Mouse (Mus musculus): Measurements from ENCODE around the gene Txnrd1. TPM values are rescaled to one million over a fixed set of nuclear protein-coding genes. Genes with fewer than 3 reads are reported as not detected.
A peak's percentile ranks its signal among the peaks of the same experiment; 100 is the strongest.

The Txnrd1 gene
- total RNA-seq, 2 experiments from 2014 or later, result 88.4 to 96.8 TPM

DNA sequence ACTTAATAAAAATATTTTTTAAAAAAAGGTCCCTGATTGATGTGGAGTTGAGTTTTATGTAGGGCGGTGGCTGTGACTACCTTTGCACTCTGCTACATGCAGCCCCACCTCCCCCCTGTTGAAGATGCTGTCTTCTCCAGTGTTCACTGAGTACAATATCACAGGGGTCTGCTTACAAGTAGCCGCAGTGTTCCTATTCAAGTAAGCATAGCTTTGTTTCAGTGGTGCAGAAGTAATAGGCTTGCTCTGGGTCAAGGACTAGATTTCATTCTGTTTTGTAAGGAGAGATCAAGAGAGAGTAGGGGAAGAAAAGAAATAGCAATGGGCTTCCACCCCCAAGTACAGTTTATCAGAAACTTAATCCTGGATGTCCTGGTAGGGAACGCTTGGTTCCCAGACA, 16.2 kb upstream of the Txnrd1 start:
- DNase-seq, result no peak

- no peak for DNase-seq
These were observed 15.8 kb upstream of the Txnrd1 start for GRCm38 (mm10) chr10:82817936-82818335.

DNA sequence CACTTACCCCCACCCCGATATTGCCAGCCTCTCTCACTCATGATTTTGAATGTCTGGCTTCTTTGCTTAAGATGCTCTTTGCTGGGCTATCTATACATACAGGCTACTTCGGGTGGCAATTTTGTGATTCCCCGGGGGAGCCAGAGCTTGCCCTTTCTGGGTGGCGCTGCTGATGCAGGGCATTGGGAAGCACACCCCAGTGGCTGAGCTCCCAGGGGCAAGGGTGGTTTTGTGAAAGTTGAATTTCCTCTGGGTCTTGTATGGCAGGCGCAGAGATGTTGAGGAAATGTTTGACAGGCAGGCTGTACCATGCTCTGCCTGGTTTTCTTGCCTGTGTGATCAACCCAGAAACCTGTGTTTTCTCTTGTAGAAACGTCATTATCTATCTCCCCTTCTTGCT, 15.1 kb upstream of the Txnrd1 start:
- DNase-seq, result no peak

DNA sequence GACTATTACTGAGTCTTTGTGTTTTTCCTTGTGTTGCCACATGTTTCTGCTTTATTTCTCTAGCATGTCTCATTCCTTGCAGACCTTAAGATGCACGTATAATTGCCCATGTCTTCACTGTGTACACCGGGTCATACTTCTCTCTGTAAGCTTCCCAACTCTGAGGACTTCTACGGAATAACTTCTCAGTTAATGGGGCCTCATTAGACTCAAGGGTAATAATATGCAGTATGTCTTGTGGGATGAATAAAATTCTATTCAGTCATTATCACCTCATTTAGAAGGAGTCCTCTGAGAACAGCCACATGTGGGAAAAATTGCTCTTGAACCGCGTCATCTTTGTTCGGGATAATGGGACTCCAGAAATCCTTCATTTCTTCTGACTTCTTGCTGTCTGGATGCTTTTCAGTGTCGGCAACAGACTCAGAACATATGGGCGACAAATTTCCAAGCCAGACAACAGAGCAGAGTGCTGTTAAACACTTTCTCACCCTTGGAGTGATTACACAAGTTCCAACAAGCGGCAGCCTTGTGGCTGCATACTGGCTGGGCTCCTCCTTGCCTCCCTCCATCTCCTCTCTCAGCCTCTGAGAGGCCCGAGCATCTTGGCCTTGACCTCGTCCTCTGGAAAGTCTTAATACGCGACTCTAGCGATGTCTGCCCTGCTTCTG, 10.5 kb upstream of the Txnrd1 start:
- no peak for DNase-seq

DNA sequence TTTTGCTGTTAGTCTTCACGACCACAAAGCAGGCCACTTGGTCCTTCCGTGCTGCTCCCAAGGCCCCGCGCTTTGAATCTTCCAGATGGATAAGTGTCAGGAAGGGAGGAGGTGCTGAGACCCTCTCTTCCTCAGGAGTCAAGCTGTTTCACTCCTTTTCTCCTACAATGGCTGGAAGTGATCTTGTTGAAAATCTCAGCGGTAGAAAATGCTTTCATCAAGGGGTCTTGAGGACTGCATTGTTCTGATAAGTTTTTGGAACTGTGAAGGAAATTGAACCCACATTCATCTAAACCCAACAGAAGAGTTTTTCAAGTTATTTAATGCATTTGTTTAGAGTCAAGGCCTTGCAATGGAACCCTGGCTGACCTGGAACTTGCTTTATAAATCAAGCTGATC, 10.0 kb upstream of the Txnrd1 start:
- no peak for DNase-seq

GRCm38 (mm10) chr10:82824541-82824940, 9.2 kb upstream of the Txnrd1 start:
- DNase-seq, result no peak

DNA sequence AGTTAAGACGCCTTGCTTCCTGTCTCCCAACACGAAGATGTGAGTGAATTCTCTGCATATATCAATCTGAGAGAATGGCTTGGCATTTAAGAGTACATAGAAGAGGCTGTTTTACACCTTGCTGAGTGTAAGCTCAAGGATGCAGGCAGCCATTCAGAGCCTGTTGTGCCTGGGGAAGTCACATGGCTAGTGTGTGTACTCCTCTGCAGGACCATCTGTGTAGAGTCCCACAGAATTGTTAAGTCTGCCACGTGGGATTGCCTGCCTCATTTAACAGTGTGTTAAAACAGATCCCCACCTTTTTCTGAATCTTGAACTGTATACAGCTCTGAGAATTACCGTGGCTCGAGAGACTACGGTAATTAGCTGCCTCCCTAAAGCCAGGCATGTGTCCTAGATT, 7.2 kb upstream of the Txnrd1 start:
- DNase-seq, result no peak

DNA sequence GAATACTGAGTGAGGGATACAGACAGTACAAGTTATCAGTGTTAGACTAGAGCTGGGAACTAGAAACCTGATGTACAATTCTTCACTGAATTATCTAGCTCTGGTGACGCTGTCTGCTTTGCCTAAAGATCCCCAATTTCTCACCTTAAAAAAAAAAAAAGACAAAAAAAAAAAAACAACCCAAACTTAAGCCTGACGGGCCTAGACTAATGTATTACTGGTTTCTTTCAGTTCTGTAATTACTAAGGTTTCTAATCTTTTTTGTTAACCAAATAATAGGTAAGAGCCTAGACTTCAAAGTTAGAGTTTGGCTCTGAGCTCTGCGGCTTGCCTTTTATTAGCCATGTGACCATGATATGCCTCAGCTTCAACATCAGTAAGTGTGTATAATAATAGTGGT, 2.1 kb downstream of the Txnrd1 start:
- no peak for DNase-seq

DNA sequence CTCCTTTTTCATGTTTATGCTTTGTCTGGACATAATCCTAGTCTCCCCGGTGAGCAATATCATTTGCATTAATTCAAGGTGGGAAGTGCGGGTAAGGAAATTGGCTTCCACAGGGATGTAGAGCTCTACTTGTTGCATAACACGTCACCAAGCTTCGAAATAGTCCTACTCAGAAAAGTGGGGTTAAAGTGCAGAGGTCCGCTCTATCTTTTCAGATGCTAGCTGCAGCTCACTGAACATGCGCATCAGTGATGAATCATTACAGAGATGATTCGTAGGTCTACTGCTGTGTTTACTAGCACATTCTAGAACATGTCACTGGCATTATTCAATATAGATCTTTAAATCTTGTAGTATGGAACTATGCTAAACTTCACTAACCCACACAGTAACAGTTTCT, 4.6 kb downstream of the Txnrd1 start:
- no peak for DNase-seq

DNA sequence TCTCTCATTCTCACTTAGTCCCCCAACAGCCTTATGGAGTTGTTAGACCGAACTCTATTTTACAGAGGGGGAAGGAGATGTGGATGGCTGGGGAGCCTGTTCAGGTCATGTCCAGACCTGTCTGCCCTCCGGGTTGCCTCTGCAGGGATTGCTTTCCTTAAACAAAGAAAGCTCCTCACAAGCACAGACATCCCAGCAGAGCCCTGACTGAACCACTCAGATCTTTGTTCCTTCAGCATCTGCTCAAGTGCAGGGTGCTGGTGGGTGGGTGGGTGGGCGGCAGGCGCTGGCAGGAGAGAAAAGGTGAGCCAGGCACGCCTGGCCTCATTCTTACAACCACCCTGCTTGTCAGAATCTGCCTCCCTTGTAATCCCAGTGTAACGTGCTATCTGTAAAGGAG, 10.3 kb downstream of the Txnrd1 start:
- DNase-seq, result no peak

GRCm38 (mm10) chr10:82844731-82845130, 11.0 kb downstream of the Txnrd1 start:
- DNase-seq, result no peak

- no peak for DNase-seq
These were observed 14.2 kb downstream of the Txnrd1 start for GRCm38 (mm10) chr10:82847821-82848459.

GRCm38 (mm10) chr10:82849686-82850353, 16.1 kb downstream of the Txnrd1 start:
- no peak for DNase-seq

- no peak for DNase-seq
These were observed 16.6 kb downstream of the Txnrd1 start for GRCm38 (mm10) chr10:82850354-82850752.

DNA sequence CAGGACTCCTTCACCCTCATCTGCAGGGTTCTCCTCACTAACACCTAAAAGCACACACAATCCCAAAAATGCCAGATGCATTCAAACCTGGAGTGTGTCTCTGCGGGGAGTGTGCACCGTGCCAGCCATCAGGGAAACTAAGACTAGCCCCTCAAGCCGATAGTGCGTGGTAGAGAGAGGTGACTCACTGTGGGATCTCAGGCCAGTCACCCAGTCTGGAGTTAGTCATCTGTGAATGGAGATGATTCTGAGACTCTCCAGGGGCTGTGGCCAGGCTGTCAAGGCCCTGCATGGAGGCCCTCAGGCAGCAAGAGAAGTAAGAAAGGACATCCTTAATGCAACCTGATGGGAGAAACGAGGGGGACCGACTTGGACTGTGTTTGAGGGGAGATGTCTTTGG, 18.0 kb downstream of the Txnrd1 start:
- DNase-seq, result peak; percentile 16

DNA sequence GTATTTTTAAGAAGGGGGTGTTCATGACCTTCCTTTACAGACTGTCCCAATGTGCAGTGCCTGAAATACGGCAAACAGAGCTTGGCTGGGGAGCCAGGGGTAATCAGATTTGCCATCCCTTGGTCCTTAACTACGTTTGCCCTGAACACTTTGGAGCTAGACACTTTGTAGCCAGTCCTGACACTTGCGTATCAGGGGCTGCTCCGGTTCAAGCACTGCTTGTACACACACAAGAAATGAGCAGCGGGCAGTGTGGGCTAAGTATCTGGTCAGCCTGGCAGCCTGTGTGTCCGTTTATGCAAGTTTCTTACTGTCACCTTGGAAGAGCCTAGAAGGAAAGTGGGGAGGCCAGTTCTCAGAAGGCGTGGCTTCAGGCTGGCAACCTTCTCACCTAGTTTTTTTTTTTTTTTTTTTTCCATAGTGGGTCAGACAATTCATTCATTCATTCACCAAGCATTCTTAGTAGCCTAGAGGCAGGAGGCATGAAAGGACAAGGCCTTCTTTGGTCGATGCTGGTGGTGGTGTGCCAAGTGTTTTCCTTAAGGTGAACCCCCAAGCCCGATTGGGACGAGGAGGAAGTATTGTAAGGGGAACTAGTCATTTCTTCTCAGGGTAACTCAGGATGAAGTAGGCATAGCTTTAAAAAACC, 24.4 kb downstream of the Txnrd1 start:
- no peak for DNase-seq

- DNase-seq, result peak; percentile 95
These were observed 25.2 kb downstream of the Txnrd1 start for GRCm38 (mm10) chr10:82858691-82859532.

DNA sequence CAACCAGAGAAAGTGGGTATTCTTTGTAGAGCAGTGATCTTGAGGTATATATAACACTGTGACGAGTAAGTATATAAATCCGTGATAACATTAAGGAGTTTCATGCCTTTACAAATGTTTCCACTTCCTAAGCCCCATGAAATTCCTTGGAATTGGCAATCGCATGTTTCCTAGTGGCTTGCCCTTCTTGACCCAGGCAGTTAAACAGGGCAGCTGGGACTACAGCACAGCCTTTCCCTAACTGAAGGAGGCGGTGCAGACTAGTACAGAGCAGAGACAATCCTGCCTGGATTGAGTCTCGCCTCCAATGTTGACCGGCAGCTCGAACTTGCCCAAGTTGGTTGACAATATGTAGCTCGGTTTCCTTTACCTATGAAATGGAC, 25.8 kb downstream of the Txnrd1 start:
- peak; percentile 51 for DNase-seq

DNA sequence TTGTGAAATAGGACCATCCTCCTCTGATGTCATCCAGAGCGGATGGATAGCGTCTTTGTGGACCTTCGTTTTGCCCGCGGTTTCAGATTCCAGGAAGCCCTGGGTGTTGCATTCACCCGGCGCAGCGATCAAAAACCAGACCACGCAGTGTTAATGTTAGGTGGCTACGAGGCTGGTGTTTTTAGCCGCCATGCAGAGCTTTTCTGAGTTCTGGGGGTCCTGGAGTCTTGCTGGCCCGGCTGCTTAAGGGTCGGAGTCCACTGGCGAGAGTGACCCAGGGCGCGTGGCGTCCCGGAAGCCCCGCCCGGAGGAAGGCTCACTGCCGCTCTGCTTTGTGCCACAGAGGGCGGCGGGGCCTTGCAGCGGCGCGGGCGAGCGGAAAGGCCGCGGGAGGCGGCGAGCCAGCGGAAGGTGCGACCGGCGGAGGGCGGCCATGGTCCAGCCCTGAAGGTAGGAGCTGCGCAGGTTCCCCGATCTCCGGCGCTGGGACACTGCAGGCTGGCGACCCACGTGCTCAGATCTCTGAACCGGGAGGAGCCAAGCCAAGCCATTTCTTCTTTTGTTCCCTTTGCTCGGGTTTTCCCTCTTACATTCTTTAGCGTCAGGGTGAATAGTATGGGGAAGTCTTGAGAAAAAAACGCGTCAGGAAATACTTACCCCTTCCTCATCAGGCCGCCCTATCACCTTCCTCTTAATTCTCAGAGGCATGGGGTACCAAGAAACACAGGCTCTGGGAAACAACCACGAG, 26.6 kb downstream of the Txnrd1 start:
- DNase-seq, result peak; percentile 82

DNA sequence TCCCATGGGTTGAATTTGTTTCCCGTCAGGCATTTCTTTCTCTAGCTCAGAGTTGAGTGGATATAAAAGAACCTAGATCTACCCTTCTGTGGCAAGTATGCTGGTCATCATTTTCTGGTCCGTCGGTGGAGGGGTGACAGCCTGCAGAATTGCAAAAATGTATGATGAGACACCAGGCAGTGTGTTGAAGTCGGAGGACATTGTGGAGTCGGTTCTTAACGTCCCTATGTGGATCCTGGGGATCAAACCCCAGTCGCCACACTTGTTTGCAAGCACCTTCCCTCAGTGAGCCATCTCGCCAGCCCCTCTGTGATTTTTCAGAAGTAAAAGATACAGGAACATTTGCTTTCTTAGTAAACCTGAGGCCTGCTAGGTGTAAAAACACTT, 27.2 kb downstream of the Txnrd1 start:
- DNase-seq, result no peak

- peak; percentile 69 for DNase-seq
These were observed 29.4 kb downstream of the Txnrd1 start for GRCm38 (mm10) chr10:82863106-82863680.
